Mouse (Mus musculus) MEL (cell line): Measurements from ENCODE around the gene Pnkp. TPM values are rescaled to one million over a fixed set of nuclear protein-coding genes. Genes with fewer than 3 reads are reported as not detected.

Experiments used
- DNase-seq: peaks from one replicate; pipeline ENCODE4 v3.0.0; 2011; ENCODE audit warnings: low read depth, low spot score
- H3K27ac ChIP-seq: 2 replicates; pipeline ENCODE4 v1.5.1; 2012; ENCODE audit warnings: low read depth, mild to moderate bottlenecking, control low read depth, low read length, moderate library complexity; ENCODE audit not compliant: control insufficient read depth
- H3K27me3 ChIP-seq, 2 experiments: fragments of 150-350 bp in 1 of 2; sonication (generic) in 1 of 2; 2 replicates each; pipeline ENCODE4 v1.6.1; 2012; ENCODE audit warnings: low read length in 2 of 2, mild to moderate bottlenecking in 2 of 2, improper control_type of control experiment in 1 of 2, moderate library complexity in 1 of 2; ENCODE audit not compliant: insufficient read depth in 2 of 2, control insufficient read depth in 1 of 2
- H3K36me3 ChIP-seq, 2 experiments: 2 replicates each; pipeline ENCODE4 v1.6.1; 2012 to 2014; ENCODE audit warnings: low read length in 2 of 2, improper control_type of control experiment in 1 of 2, inconsistent platforms in 1 of 2, mild to moderate bottlenecking in 1 of 2; ENCODE audit not compliant: insufficient read depth in 2 of 2, control insufficient read depth in 1 of 2
- H3K4me1 ChIP-seq, 2 experiments: fragments of 150-350 bp in 1 of 2; sonication (generic) in 1 of 2; 2 replicates each; pipeline ENCODE4 v1.6.1; 2012; ENCODE audit warnings: low read length in 2 of 2, improper control_type of control experiment in 1 of 2, mild to moderate bottlenecking in 1 of 2; ENCODE audit not compliant: insufficient read depth in 2 of 2, control insufficient read depth in 1 of 2
- H3K4me3 ChIP-seq, 2 experiments: fragments of 150-350 bp in 1 of 2; sonication (generic) in 1 of 2; 2 replicates each; pipeline ENCODE4 v1.5.1; 2012; ENCODE audit warnings: low read depth in 2 of 2, low read length in 2 of 2, mild to moderate bottlenecking in 2 of 2, moderate library complexity in 2 of 2, control low read depth in 1 of 2, improper control_type of control experiment in 1 of 2; ENCODE audit not compliant: control insufficient read depth in 1 of 2, insufficient read depth in 1 of 2
- H3K79me2 ChIP-seq: 2 replicates; pipeline ENCODE4 v1.6.1; 2012; ENCODE audit warnings: mild to moderate bottlenecking, low read length, moderate library complexity; ENCODE audit not compliant: control insufficient read depth, poor library complexity, insufficient read depth
- H3K9ac ChIP-seq: 2 replicates; pipeline ENCODE4 v1.6.1; 2012; ENCODE audit warnings: low read depth, mild to moderate bottlenecking, control low read depth, low read length, moderate library complexity; ENCODE audit not compliant: control insufficient read depth, poor library complexity, severe bottlenecking
- H3K9me3 ChIP-seq: fragments of 150-350 bp; sonication (generic); replicated peaks from 2 replicates; pipeline ENCODE4 v1.6.1; 2012; ENCODE audit warnings: mild to moderate bottlenecking, low read length, improper control_type of control experiment, moderate library complexity; ENCODE audit not compliant: insufficient read depth
- CHD1 ChIP-seq: IDR thresholded peaks from 2 replicates; pipeline ENCODE4 v1.6.1; 2012; ENCODE audit warnings: low read depth, mild to moderate bottlenecking, inconsistent platforms, low read length, improper control_type of control experiment
- CTCF ChIP-seq, 3 experiments: IDR thresholded peaks in 2 of 3; conservative IDR thresholded peaks in 1 of 3; 2 replicates each; pipeline ENCODE4 v1.5.1; 2011 to 2012; ENCODE audit warnings: low read length in 3 of 3, low read depth in 2 of 3, mild to moderate bottlenecking in 2 of 3, improper control_type of control experiment in 1 of 3, inconsistent platforms in 1 of 3, mixed read lengths in 1 of 3, moderate library complexity in 1 of 3; ENCODE audit not compliant: control insufficient read depth in 1 of 3, insufficient read depth in 1 of 3, poor library complexity in 1 of 3, severe bottlenecking in 1 of 3
- MAX ChIP-seq: IDR thresholded peaks from 2 replicates; pipeline ENCODE4 v1.6.1; 2011; ENCODE audit warnings: low read length, improper control_type of control experiment
- ZMIZ1 ChIP-seq: IDR thresholded peaks from 2 replicates; pipeline ENCODE4 v1.6.1; 2012; ENCODE audit warnings: low read depth, mild to moderate bottlenecking, inconsistent platforms, low read length, improper control_type of control experiment, moderate library complexity
- polyA plus RNA-seq, 2 experiments: library from polyadenylated mRNA; stranded (reverse) in 1 of 2; unstranded in 1 of 2; fragments of >175 nt in 1 of 2; fragments of >200 nt in 1 of 2; gene quantifications; 2 replicates each; pipeline versions ENCODE4 v1.2.1 to v1.2.4; 2012; ENCODE audit warnings: low replicate concordance in 2 of 2, low read depth in 1 of 2; ENCODE audit not compliant: insufficient read length in 2 of 2, insufficient read depth in 1 of 2, missing spikeins in 1 of 2
- total RNA-seq: library from RNA; depleted of rRNA; stranded (reverse); fragments of 300-350 nt; gene quantifications from 2 replicates; pipeline ENCODE4 v1.2.3, GENCODE M21; 2012; rRNA removed

The Pnkp gene
- total and polyA plus RNA-seq, 3 experiments: 39.3 to 45.6 TPM; not detected in 1

DNA sequence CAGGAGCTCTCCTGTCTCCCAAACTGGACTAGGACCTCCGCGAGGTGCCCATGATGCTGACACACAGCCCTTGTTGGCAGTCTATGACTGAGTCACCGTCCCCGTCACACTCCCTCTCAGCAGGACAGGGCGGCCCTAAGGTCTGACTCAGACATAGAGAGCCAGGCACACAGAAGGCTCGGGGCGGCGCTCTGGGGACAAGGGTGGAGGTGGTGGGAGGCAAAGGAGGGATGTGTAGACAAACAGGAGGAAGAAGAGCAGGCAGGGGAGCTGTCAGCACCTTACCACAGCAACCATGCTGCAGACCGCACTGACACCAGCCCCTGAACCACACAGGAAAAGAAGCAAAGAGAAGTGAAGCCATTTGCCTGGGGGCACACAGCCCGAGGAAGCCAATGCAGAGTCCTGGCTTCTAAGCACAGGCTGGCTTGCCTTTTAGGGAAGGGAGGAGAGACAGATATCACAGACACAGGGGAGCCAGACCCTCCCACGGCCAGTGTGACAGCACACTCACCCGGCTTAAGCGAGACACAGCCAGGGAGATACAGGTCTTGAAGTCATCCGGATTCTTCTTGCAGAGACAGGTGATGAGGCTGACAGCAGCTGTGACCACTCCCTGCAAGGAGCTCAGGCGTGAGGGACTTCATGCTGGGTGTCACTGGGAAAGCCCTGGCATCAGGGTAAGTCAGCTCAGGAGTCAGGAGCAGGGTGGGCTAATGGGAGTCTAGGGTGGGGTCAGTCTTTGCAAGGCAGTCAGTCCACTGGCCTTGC is 52.0 kb downstream of the Pnkp start:
- no peaks in the 10 kb centered on the region for H3K27me3 ChIP-seq
- no peaks in the 10 kb centered on the region for H3K9me3 ChIP-seq
- no peaks in the 10 kb centered on the region for H3K4me1 ChIP-seq
- no peaks in the 10 kb centered on the region for H3K79me2 ChIP-seq
- no peak overlapping the region for H3K27ac ChIP-seq
- TF ChIP-seq CHD1 (no peak), MAX (no peak), ZMIZ1 (no peak), CTCF (IDR thresholded peaks at IDR 0.05 in 2 of 3, conservative IDR thresholded peaks at IDR 0.05 in 1 of 3; ENCODE audit: control insufficient read depth in 1 of 3, insufficient read depth in 1 of 3, low read depth in 2 of 3, low read length in 3 of 3, poor library complexity in 1 of 3, severe bottlenecking in 1 of 3) (no peak)
- no peak for DNase-seq
- H3K36me3 ChIP-seq: peaks cover 0 to 1% of the 10 kb centered on the region in 2 experiments; a peak in 1 of 4 replicates
- no peak overlapping the region for H3K9ac ChIP-seq
- no peak overlapping the region for H3K4me3 ChIP-seq

Other genes starting within 250 kb of the Pnkp start
- gene Myh14, start 186.3 kb upstream of the Pnkp start, total RNA-seq: under 0.01 and 0.07 TPM in 2 replicates
- under 1 TPM in 1 of 2 experiments, not detected in 1; 0.08 TPM for gene Myh14, start 186.3 kb upstream of the Pnkp start, polyA plus RNA-seq
- gene Izumo2, start 148.4 kb upstream of the Pnkp start, total RNA-seq: not detected in 2 replicates
- gene Izumo2, start 148.4 kb upstream of the Pnkp start, polyA plus RNA-seq: not detected
- 24.9 and 25.7 TPM in 2 replicates for gene Vrk3, start 108.7 kb upstream of the Pnkp start, total RNA-seq
- gene Vrk3, start 108.7 kb upstream of the Pnkp start, polyA plus RNA-seq: 10 to 100 TPM in 1 of 2 experiments, not detected in 1; 55.6 TPM
- 0.65 and 1.3 TPM in 2 replicates for gene Zfp473, start 106.1 kb upstream of the Pnkp start, total RNA-seq
- gene Zfp473, start 106.1 kb upstream of the Pnkp start, polyA plus RNA-seq: under 1 TPM in 1 of 2 experiments, not detected in 1; 0.96 TPM
- 136 and 137 TPM in 2 replicates for gene Nup62, start 41.1 kb upstream of the Pnkp start, total RNA-seq
- gene Nup62, start 41.1 kb upstream of the Pnkp start, polyA plus RNA-seq: 100 to 1,000 TPM in 1 of 2 experiments, not detected in 1; 235 TPM
- gene Il4i1, start 40.8 kb upstream of the Pnkp start, total RNA-seq: 0.73 and 0.92 TPM in 2 replicates
- gene Il4i1, start 40.8 kb upstream of the Pnkp start, polyA plus RNA-seq: under 1 TPM in 1 of 2 experiments, not detected in 1; 0.54 TPM
- 17.6 and 19.6 TPM in 2 replicates for gene Atf5, start 40.5 kb upstream of the Pnkp start, total RNA-seq
- 10 to 100 TPM in 1 of 2 experiments, not detected in 1; 95.5 TPM for gene Atf5, start 40.5 kb upstream of the Pnkp start, polyA plus RNA-seq
- gene Akt1s1, start 8.1 kb upstream of the Pnkp start, total RNA-seq: 32.0 and 37.3 TPM in 2 replicates
- gene Akt1s1, start 8.1 kb upstream of the Pnkp start, polyA plus RNA-seq: 10 to 100 TPM in 1 of 2 experiments, not detected in 1; 71.8 TPM
- 16.7 and 16.9 TPM in 2 replicates for gene Tbc1d17, start 8.1 kb upstream of the Pnkp start, total RNA-seq
- 10 to 100 TPM in 1 of 2 experiments, not detected in 1; 29.5 TPM for gene Tbc1d17, start 8.1 kb upstream of the Pnkp start, polyA plus RNA-seq
- 44.1 and 46.4 TPM in 2 replicates for gene Ptov1, start 12.6 kb downstream of the Pnkp start, total RNA-seq
- gene Ptov1, start 12.6 kb downstream of the Pnkp start, polyA plus RNA-seq: 100 to 1,000 TPM in 1 of 2 experiments, not detected in 1; 168 TPM
- gene Med25, start 35.6 kb downstream of the Pnkp start, total RNA-seq: 50.5 and 53.9 TPM in 2 replicates
- gene Med25, start 35.6 kb downstream of the Pnkp start, polyA plus RNA-seq: 100 to 1,000 TPM in 1 of 2 experiments, not detected in 1; 118 TPM
- 6.8 and 9.4 TPM in 2 replicates for gene Fuz, start 38.9 kb downstream of the Pnkp start, total RNA-seq
- gene Fuz, start 38.9 kb downstream of the Pnkp start, polyA plus RNA-seq: 10 to 100 TPM in 1 of 2 experiments, not detected in 1; 18.1 TPM
- gene Ap2a1, start 72.4 kb downstream of the Pnkp start, total RNA-seq: 54.0 and 54.4 TPM in 2 replicates
- 100 to 1,000 TPM in 1 of 2 experiments, 10 to 100 TPM in 1; 73.1 to 107 TPM for gene Ap2a1, start 72.4 kb downstream of the Pnkp start, polyA plus RNA-seq
- 0.10 TPM in 1 of 2 replicates, not detected in the other for gene Tsks, start 86.1 kb downstream of the Pnkp start, total RNA-seq
- under 1 TPM in 1 of 2 experiments, not detected in 1; 0.08 TPM for gene Tsks, start 86.1 kb downstream of the Pnkp start, polyA plus RNA-seq
- gene Cpt1c, start 117.7 kb downstream of the Pnkp start, total RNA-seq: 0.20 and 0.35 TPM in 2 replicates
- gene Cpt1c, start 117.7 kb downstream of the Pnkp start, polyA plus RNA-seq: under 1 TPM in 1 of 2 experiments, not detected in 1; 0.81 TPM
- 317 and 339 TPM in 2 replicates for gene Prmt1, start 129.4 kb downstream of the Pnkp start, total RNA-seq
- 100 to 1,000 TPM; 254 to 715 TPM for gene Prmt1, start 129.4 kb downstream of the Pnkp start, polyA plus RNA-seq
- gene Irf3, start 140.5 kb downstream of the Pnkp start, total RNA-seq: 78.6 and 83.4 TPM in 2 replicates
- 10 to 100 TPM in 1 of 2 experiments, not detected in 1; 82.1 TPM for gene Irf3, start 140.5 kb downstream of the Pnkp start, polyA plus RNA-seq
- 13.4 and 16.6 TPM in 2 replicates for gene Bcl2l12, start 141.6 kb downstream of the Pnkp start, total RNA-seq
- 10 to 100 TPM in 1 of 2 experiments, not detected in 1; 24.6 TPM for gene Bcl2l12, start 141.6 kb downstream of the Pnkp start, polyA plus RNA-seq
- gene Scaf1, start 159.2 kb downstream of the Pnkp start, total RNA-seq: 17.7 and 18.3 TPM in 2 replicates
- gene Scaf1, start 159.2 kb downstream of the Pnkp start, polyA plus RNA-seq: 10 to 100 TPM; 34.4 to 81.5 TPM
- gene Rras, start 160.8 kb downstream of the Pnkp start, total RNA-seq: 4.2 and 5.0 TPM in 2 replicates
- 10 to 100 TPM in 1 of 2 experiments, not detected in 1; 24.1 TPM for gene Rras, start 160.8 kb downstream of the Pnkp start, polyA plus RNA-seq
- gene Prr12, start 195.7 kb downstream of the Pnkp start, total RNA-seq: 3.3 and 3.5 TPM in 2 replicates
- gene Prr12, start 195.7 kb downstream of the Pnkp start, polyA plus RNA-seq: 10 to 100 TPM in 1 of 2 experiments, not detected in 1; 32.1 TPM
- 49.9 and 50.7 TPM in 2 replicates for gene Nosip, start 205.3 kb downstream of the Pnkp start, total RNA-seq
- 10 to 100 TPM in 1 of 2 experiments, not detected in 1; 78.9 TPM for gene Nosip, start 205.3 kb downstream of the Pnkp start, polyA plus RNA-seq
- gene Prrg2, start 205.5 kb downstream of the Pnkp start, total RNA-seq: 7.5 and 7.7 TPM in 2 replicates
- 10 to 100 TPM in 1 of 2 experiments, not detected in 1; 16.9 TPM for gene Prrg2, start 205.5 kb downstream of the Pnkp start, polyA plus RNA-seq
- 16.0 and 29.3 TPM in 2 replicates for gene Rcn3, start 235.1 kb downstream of the Pnkp start, total RNA-seq
- 10 to 100 TPM in 1 of 2 experiments, not detected in 1; 43.0 TPM for gene Rcn3, start 235.1 kb downstream of the Pnkp start, polyA plus RNA-seq
- gene Fcgrt, start 246.7 kb downstream of the Pnkp start, total RNA-seq: 0.26 and 0.27 TPM in 2 replicates
- 1 to 10 TPM in 1 of 2 experiments, not detected in 1; 1.7 TPM for gene Fcgrt, start 246.7 kb downstream of the Pnkp start, polyA plus RNA-seq